Mouse (Mus musculus): ENCODE measurements around the gene Rab11fip4. TPM values are rescaled to one million over a fixed set of nuclear protein-coding genes. Genes with fewer than 3 reads are reported as not detected.

Rab11fip4 gene
- polyA plus RNA-seq, 2 experiments, result 0.46 to 0.63 TPM

DNA sequence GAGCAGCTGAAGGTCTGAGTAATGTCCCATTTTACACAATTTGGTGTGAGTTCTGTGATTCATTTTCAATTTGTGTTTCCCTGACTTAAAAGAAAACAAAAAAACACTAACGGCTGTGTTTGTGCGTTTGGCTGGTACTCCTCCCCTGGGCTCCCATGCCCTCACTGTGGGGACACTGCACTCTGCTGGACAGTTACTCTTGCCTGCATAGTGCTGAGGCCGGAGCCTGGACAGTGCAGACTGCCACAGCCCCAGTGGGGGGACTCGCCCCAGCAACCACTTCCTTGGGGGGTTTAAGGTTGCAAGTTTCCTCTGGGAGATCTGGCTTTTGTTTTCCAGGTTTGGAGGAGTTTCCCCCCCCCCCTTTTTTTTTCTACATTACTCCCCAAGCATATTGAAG lies 10.4 kb upstream of the Rab11fip4 start:
- Histone ChIP-seq H3K4me3 (ENCODE audit: insufficient read depth in 1 of 2, low read depth in 2 of 2, low read length in 2 of 2) (no peak overlapping the region), H3K9me3 (ENCODE audit: control insufficient read depth, low read length) (no peaks in the 10 kb centered on the region), H3K27ac (no peak overlapping the region), H3K9ac (replicated peaks) (no peak overlapping the region), H3K27me3 (ENCODE audit: control insufficient read depth, insufficient read depth, low read length) (no peaks in the 10 kb centered on the region), H3K36me3 (replicated peaks; ENCODE audit: control insufficient read depth, insufficient read depth, low read depth) (no peaks in the 10 kb centered on the region), H3K4me1 (replicated peaks; ENCODE audit: control insufficient read depth in 2 of 2, insufficient read depth in 2 of 2, low read length in 1 of 2) (no peaks in the 10 kb centered on the region), H3K4me2 (ENCODE audit: low read depth) (no peak overlapping the region)
- DNase-seq (ENCODE audit: low read depth in 3 of 3, low spot score in 3 of 3) (no peak), ATAC-seq (ENCODE audit: insufficient read depth) (no peak)
- WGBS (ENCODE audit: insufficient replicate concordance), result 59% methylated on average over 4 of the region's 4 CpGs
- TF ChIP-seq CTCF (IDR thresholded peaks at IDR 0.05; ENCODE audit: low read depth) (peak; percentile 57), EP300 (IDR thresholded peaks at IDR 0.05; ENCODE audit: low read depth) (no peak)

DNA sequence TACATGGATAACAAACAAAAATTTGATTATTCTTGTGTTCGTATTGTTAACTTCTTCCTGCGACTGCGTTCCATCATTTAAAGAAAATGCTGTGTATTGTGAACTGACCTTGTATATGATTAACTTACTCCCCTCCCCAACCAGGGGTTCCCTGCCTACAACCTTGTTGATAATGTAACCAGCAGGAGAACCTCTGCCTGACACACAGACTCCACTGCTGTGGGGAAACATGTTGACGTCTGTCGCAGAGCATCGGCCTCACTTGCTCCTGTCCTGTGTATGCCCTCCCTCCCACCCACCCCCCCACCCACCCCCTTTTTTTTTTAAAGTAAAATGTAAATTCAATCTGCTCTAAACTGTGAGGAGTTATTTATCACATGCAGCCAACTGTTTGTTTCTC lies 9.8 kb upstream of the Rab11fip4 start:
- no peaks in the 10 kb centered on the region for H3K36me3 ChIP-seq (replicated peaks; ENCODE audit: control insufficient read depth, insufficient read depth, low read depth)
- H3K27ac ChIP-seq, result no peak overlapping the region
- H3K27me3 ChIP-seq (ENCODE audit: control insufficient read depth, insufficient read depth, low read length), result no peaks in the 10 kb centered on the region
- no peak overlapping the region for H3K4me2 ChIP-seq (ENCODE audit: low read depth)
- no peak overlapping the region for H3K9ac ChIP-seq (replicated peaks)
- no peak overlapping the region for H3K4me3 ChIP-seq (ENCODE audit: insufficient read depth in 1 of 2, low read depth in 2 of 2, low read length in 2 of 2)
- 66% methylated on average over 6 of the region's 6 CpGs for WGBS (ENCODE audit: insufficient replicate concordance)
- no peak for ATAC-seq (ENCODE audit: insufficient read depth)
- H3K9me3 ChIP-seq (ENCODE audit: control insufficient read depth, low read length), result no peaks in the 10 kb centered on the region
- DNase-seq (ENCODE audit: low read depth in 3 of 3, low spot score in 3 of 3), result no peak
- no peak for TF ChIP-seq CTCF (IDR thresholded peaks at IDR 0.05; ENCODE audit: low read depth)
- TF ChIP-seq EP300 (IDR thresholded peaks at IDR 0.05; ENCODE audit: low read depth), result no peak
- no peaks in the 10 kb centered on the region for H3K4me1 ChIP-seq (replicated peaks; ENCODE audit: control insufficient read depth in 2 of 2, insufficient read depth in 2 of 2, low read length in 1 of 2)

DNA sequence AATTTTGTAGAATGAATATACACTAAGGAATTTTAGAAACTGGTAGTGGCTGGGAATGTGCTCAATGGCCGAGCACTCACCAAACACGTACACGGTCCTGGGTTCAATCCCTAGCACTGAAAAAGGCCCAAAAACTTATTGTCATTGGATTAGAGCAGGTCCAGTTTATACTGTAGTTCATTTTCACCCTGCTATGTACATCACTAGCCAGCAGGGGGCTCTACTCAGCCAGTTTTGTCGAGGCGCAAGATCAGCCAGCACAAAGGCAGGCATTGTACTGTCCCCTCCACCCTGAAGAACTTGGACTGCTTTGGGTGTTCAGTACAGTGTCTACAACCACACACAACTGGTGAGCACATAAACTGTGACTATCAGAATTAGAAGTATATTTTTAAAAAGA lies 6.8 kb upstream of the Rab11fip4 start:
- WGBS (ENCODE audit: insufficient replicate concordance), result 4% methylated on average over 5 of the region's 5 CpGs
- Histone ChIP-seq H3K4me2 (ENCODE audit: low read depth) (no peak overlapping the region), H3K27ac (no peak overlapping the region), H3K4me3 (ENCODE audit: insufficient read depth in 1 of 2, low read depth in 2 of 2, low read length in 2 of 2) (no peak overlapping the region), H3K36me3 (replicated peaks; ENCODE audit: control insufficient read depth, insufficient read depth, low read depth) (no peaks in the 10 kb centered on the region), H3K27me3 (ENCODE audit: control insufficient read depth, insufficient read depth, low read length) (peaks cover 7% of the 10 kb centered on the region), H3K9ac (replicated peaks) (no peak overlapping the region), H3K4me1 (replicated peaks; ENCODE audit: control insufficient read depth in 2 of 2, insufficient read depth in 2 of 2, low read length in 1 of 2) (no peaks in the 10 kb centered on the region), H3K9me3 (ENCODE audit: control insufficient read depth, low read length) (no peaks in the 10 kb centered on the region)
- DNase-seq (ENCODE audit: low read depth in 3 of 3, low spot score in 3 of 3) (peak in 1 of 3 experiments; percentile 20), ATAC-seq (ENCODE audit: insufficient read depth) (no peak)
- no peak for TF ChIP-seq EP300 (IDR thresholded peaks at IDR 0.05; ENCODE audit: low read depth)
- peak; percentile 86 for TF ChIP-seq CTCF (IDR thresholded peaks at IDR 0.05; ENCODE audit: low read depth)

DNA sequence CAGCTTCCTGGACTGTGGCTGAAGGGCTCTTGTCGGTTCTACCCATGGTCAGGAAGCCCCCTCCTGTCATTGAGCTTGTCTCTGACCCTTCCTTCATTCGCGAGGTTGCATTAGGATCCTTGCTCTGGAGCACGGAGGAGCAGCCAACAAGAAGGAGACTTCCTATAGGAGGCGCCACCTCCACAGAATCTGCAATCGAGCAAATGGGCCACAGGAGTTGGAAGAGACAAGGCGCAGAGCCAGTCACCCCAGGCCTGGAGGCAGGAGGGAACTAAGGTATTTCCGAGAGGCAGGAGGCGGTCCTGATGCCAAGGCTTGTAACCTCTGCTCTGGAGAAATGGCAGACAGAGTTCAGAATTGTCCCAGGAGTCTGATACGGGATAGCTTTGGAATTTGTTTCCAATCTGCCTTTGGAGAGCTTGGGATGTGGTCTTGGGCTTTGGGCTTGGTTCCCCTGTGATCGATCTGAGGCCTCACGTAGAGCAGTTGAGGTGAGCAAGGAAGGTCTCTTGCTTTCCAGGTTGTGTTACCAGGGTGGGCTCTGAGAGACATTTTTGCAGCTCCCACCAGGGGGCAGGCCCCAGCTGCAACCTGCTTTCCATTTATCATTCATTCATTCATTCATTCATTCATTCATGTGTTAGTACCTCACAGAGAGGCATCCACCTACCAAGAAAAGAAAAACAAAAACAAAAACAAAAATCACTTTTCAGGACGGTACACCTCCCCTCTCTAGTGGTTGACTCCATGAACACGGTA lies 1.5 kb upstream of the Rab11fip4 start:
- TF ChIP-seq EP300 (IDR thresholded peaks at IDR 0.05; ENCODE audit: low read depth) (no peak), CTCF (IDR thresholded peaks at IDR 0.05; ENCODE audit: low read depth) (peak; percentile 41)
- H3K4me2 ChIP-seq (ENCODE audit: low read depth), result no peak overlapping the region
- no peak overlapping the region for H3K4me3 ChIP-seq (ENCODE audit: insufficient read depth in 1 of 2, low read depth in 2 of 2, low read length in 2 of 2)
- no peak for ATAC-seq (ENCODE audit: insufficient read depth)
- no peak for DNase-seq (ENCODE audit: low read depth in 3 of 3, low spot score in 3 of 3)
- no peak overlapping the region for H3K27ac ChIP-seq
- WGBS (ENCODE audit: insufficient replicate concordance), result 36% methylated on average over 14 of the region's 14 CpGs
- peaks cover 46% of the 10 kb centered on the region for H3K27me3 ChIP-seq (ENCODE audit: control insufficient read depth, insufficient read depth, low read length)
- no peaks in the 10 kb centered on the region for H3K9me3 ChIP-seq (ENCODE audit: control insufficient read depth, low read length)
- no peak overlapping the region for H3K9ac ChIP-seq (replicated peaks)
- H3K36me3 ChIP-seq (replicated peaks; ENCODE audit: control insufficient read depth, insufficient read depth, low read depth), result no peaks in the 10 kb centered on the region
- H3K4me1 ChIP-seq (replicated peaks; ENCODE audit: control insufficient read depth in 2 of 2, insufficient read depth in 2 of 2, low read length in 1 of 2), result no peaks in the 10 kb centered on the region

DNA sequence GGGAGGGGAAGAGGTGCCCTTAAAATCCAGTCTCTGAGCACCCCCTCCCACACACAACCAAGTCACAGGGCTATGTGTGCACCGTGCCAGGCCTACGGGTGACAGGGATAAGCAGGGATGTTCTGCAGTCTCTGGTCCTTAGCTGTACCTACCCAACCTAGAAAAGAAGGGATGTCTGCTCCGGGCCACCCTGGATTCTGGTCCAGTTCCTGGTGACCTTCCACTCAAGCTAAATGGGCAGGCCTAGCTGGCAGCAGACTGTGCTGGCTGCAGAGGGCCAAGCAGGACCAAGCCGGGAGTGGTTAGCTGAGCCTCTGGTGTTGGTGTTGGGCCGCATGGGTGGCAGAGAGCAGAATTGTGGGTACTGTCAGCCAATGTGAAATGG lies 571 bp downstream of the Rab11fip4 start:
- no peaks in the 10 kb centered on the region for H3K36me3 ChIP-seq (replicated peaks; ENCODE audit: control insufficient read depth, insufficient read depth, low read depth)
- 38% methylated on average over 5 of the region's 5 CpGs for WGBS (ENCODE audit: insufficient replicate concordance)
- H3K27ac ChIP-seq, result no peak overlapping the region
- TF ChIP-seq EP300 (IDR thresholded peaks at IDR 0.05; ENCODE audit: low read depth) (no peak), CTCF (IDR thresholded peaks at IDR 0.05; ENCODE audit: low read depth) (no peak)
- peak overlapping the region; percentile 57 for H3K4me2 ChIP-seq (ENCODE audit: low read depth)
- no peak for ATAC-seq (ENCODE audit: insufficient read depth)
- no peaks in the 10 kb centered on the region for H3K9me3 ChIP-seq (ENCODE audit: control insufficient read depth, low read length)
- H3K27me3 ChIP-seq (ENCODE audit: control insufficient read depth, insufficient read depth, low read length), result peaks cover 46% of the 10 kb centered on the region
- DNase-seq (ENCODE audit: low read depth in 3 of 3, low spot score in 3 of 3), result no peak
- H3K9ac ChIP-seq (replicated peaks), result no peak overlapping the region
- H3K4me1 ChIP-seq (replicated peaks; ENCODE audit: control insufficient read depth in 2 of 2, insufficient read depth in 2 of 2, low read length in 1 of 2), result no peaks in the 10 kb centered on the region
- H3K4me3 ChIP-seq (ENCODE audit: insufficient read depth in 1 of 2, low read depth in 2 of 2, low read length in 2 of 2), result no peak overlapping the region; a peak in 1 of 4 replicates
